Mouse (Mus musculus) c-Kit-negative CD71-positive TER-119-positive erythroid progenitor cells, embryonic 14.5 days (primary cell): ENCODE data around the gene Myt1.
"Not testable (repeated sequence)": the region's sequence is repeated elsewhere in the genome, so short reads cannot be mapped to it uniquely, and the experiment has no call there.

ENCODE experiments used
- DNase-seq: peaks from one replicate; pipeline ENCODE4 v3.0.0-alpha.2; 2013; ENCODE audit warnings: low read depth, low spot score

Myt1 gene

GRCm38 (mm10) chr2:181781421-181781820, 18.3 kb downstream of the Myt1 start:
- DNase-seq, result no peak

GRCm38 (mm10) chr2:181787852-181788251, 24.7 kb downstream of the Myt1 start:
- DNase-seq, result no peak

GRCm38 (mm10) chr2:181789396-181789795, 26.3 kb downstream of the Myt1 start:
- DNase-seq, result no peak

GRCm38 (mm10) chr2:181793186-181793585, 30.1 kb downstream of the Myt1 start:
- not testable (repeated sequence) for DNase-seq

GRCm38 (mm10) chr2:181795641-181796130, 32.6 kb downstream of the Myt1 start:
- no peak for DNase-seq

GRCm38 (mm10) chr2:181797672-181798071, 34.5 kb downstream of the Myt1 start:
- no peak for DNase-seq

GRCm38 (mm10) chr2:181829032-181829650, 66.0 kb downstream of the Myt1 start:
- DNase-seq, result peak; percentile 11

- DNase-seq, result no peak
These were observed 69.6 kb downstream of the Myt1 start for GRCm38 (mm10) chr2:181832745-181833144.

GRCm38 (mm10) chr2:181837372-181838292, 74.5 kb downstream of the Myt1 start, which contains the start of gene Pcmtd2:
TSS of gene Pcmtd2 (plus strand) at chr2:181837854.
- DNase-seq, result peak; percentile 78

- DNase-seq, result peak; percentile 19
These were observed 75.2 kb downstream of the Myt1 start for GRCm38 (mm10) chr2:181838293-181838680.

GRCm38 (mm10) chr2:181845709-181846394, 82.7 kb downstream of the Myt1 start:
- no peak for DNase-seq

GRCm38 (mm10) chr2:181863791-181864535, 100.8 kb downstream of the Myt1 start, which contains the start of gene Polr3k:
TSS of gene Polr3k (plus strand) at chr2:181864337.
- DNase-seq, result peak; percentile 92

GRCm38 (mm10) chr2:181864536-181864860, 101.4 kb downstream of the Myt1 start:
- no peak for DNase-seq

- DNase-seq, result peak; percentile 64
These were observed 103.8 kb downstream of the Myt1 start for GRCm38 (mm10) chr2:181866931-181867330.

- DNase-seq, result no peak
These were observed 107.9 kb downstream of the Myt1 start for GRCm38 (mm10) chr2:181871039-181871438.
